Mouse (Mus musculus) MEL (cell line): Measurements from ENCODE around the gene Ednra.

ENCODE experiments used
- CTCF ChIP-seq, 3 experiments: IDR thresholded peaks in 2 of 3; conservative IDR thresholded peaks in 1 of 3; 2 replicates each; pipeline ENCODE4 v1.5.1; 2011 to 2012; ENCODE audit warnings: low read length in 3 of 3, low read depth in 2 of 3, mild to moderate bottlenecking in 2 of 3, improper control_type of control experiment in 1 of 3, inconsistent platforms in 1 of 3, mixed read lengths in 1 of 3, moderate library complexity in 1 of 3; ENCODE audit not compliant: control insufficient read depth in 1 of 3, insufficient read depth in 1 of 3, poor library complexity in 1 of 3, severe bottlenecking in 1 of 3
- KAT2A ChIP-seq: conservative IDR thresholded peaks from 2 replicates; pipeline ENCODE4 v1.6.1; 2012; ENCODE audit warnings: low read depth, low read length, improper control_type of control experiment, inconsistent platforms
- MAX ChIP-seq: IDR thresholded peaks from 2 replicates; pipeline ENCODE4 v1.6.1; 2011; ENCODE audit warnings: low read length, improper control_type of control experiment
- TAL1 ChIP-seq: IDR thresholded peaks from 2 replicates; pipeline ENCODE4 v1.6.1; 2012; ENCODE audit warnings: mild to moderate bottlenecking, inconsistent platforms, low read length, moderate library complexity, mixed read lengths
- USF1 ChIP-seq: IDR thresholded peaks from 2 replicates; pipeline ENCODE4 v1.6.1; 2014; ENCODE audit warnings: low read depth, mild to moderate bottlenecking, inconsistent platforms, low read length, improper control_type of control experiment, moderate library complexity

GRCm38 (mm10) chr8:77773831-77774230 is 49.6 kb upstream of the Ednra start:
- TF ChIP-seq KAT2A (no peak), TAL1 (no peak), CTCF (IDR thresholded peaks at IDR 0.05 in 2 of 3, conservative IDR thresholded peaks at IDR 0.05 in 1 of 3; ENCODE audit: control insufficient read depth in 1 of 3, insufficient read depth in 1 of 3, low read depth in 2 of 3, low read length in 3 of 3, poor library complexity in 1 of 3, severe bottlenecking in 1 of 3) (no peak), USF1 (no peak), MAX (no peak)
